Mouse (Mus musculus): ENCODE measurements around the gene P3h1. TPM values are rescaled to one million over a fixed set of nuclear protein-coding genes. Genes with fewer than 3 reads are reported as not detected.

The P3h1 gene
- polyA plus RNA-seq, 1 experiment from 2014 or later = 40.4 TPM

GRCm38 (mm10) chr4:119255351-119255750, 22.6 kb downstream of the P3h1 start, which contains the start of gene Cldn19:
Gene Cldn19 (plus strand): TSS chr4:119255414.
- Histone ChIP-seq H3K27me3 (ENCODE audit: insufficient read depth, low read length) (no peaks in the 10 kb centered on the region), H3K4me1 (ENCODE audit: insufficient read depth) (no peaks in the 10 kb centered on the region; the same call in 1 of the 2 replicates), H3K36me3 (ENCODE audit: insufficient read depth) (no peaks in the 10 kb centered on the region), H3K27ac (ENCODE audit: low read depth) (no peak within 1 kb of the TSS), H3K9ac (no peak within 1 kb of the TSS), H3K9me3 (ENCODE audit: low read depth, low read length) (no peaks in the 10 kb centered on the region), H3K4me3 (ENCODE audit: low read depth, low read length) (no peak within 1 kb of the TSS), H3K4me2 (no peak within 1 kb of the TSS)
- 82% methylated on average over 12 of the region's 12 CpGs for WGBS
- no peak for TF ChIP-seq CTCF (IDR thresholded peaks at IDR 0.05; ENCODE audit: low read depth)
- ATAC-seq (ENCODE audit: insufficient read depth) = no peak
- DNase-seq = no peak

GRCm38 (mm10) chr4:119257083-119257482, 24.4 kb downstream of the P3h1 start:
- Histone ChIP-seq H3K36me3 (ENCODE audit: insufficient read depth) (no peaks in the 10 kb centered on the region), H3K9ac (no peak overlapping the region), H3K4me1 (ENCODE audit: insufficient read depth) (no peaks in the 10 kb centered on the region), H3K9me3 (ENCODE audit: low read depth, low read length) (no peaks in the 10 kb centered on the region), H3K4me2 (no peak overlapping the region), H3K4me3 (ENCODE audit: low read depth, low read length) (no peak overlapping the region), H3K27me3 (ENCODE audit: insufficient read depth, low read length) (no peaks in the 10 kb centered on the region), H3K27ac (ENCODE audit: low read depth) (no peak overlapping the region)
- ATAC-seq (ENCODE audit: insufficient read depth) (no peak), DNase-seq (no peak)
- no peak for TF ChIP-seq CTCF (IDR thresholded peaks at IDR 0.05; ENCODE audit: low read depth)
- 52% methylated on average over 6 of the region's 6 CpGs for whole genome bisulfite sequencing

GRCm38 (mm10) chr4:119259344-119260254, 26.9 kb downstream of the P3h1 start:
- no peak for ATAC-seq (ENCODE audit: insufficient read depth)
- no peaks in the 10 kb centered on the region for H3K36me3 ChIP-seq (ENCODE audit: insufficient read depth)
- WGBS = 70% methylated on average over 15 of the region's 15 CpGs
- H3K9ac ChIP-seq = no peak overlapping the region
- H3K4me1 ChIP-seq (ENCODE audit: insufficient read depth) = no peaks in the 10 kb centered on the region
- no peak overlapping the region for H3K27ac ChIP-seq (ENCODE audit: low read depth)
- H3K27me3 ChIP-seq (ENCODE audit: insufficient read depth, low read length) = no peaks in the 10 kb centered on the region
- no peaks in the 10 kb centered on the region for H3K9me3 ChIP-seq (ENCODE audit: low read depth, low read length)
- H3K4me2 ChIP-seq = no peak overlapping the region
- no peak for DNase-seq
- TF ChIP-seq CTCF (IDR thresholded peaks at IDR 0.05; ENCODE audit: low read depth) = peak; percentile 36
- H3K4me3 ChIP-seq (ENCODE audit: low read depth, low read length) = no peak overlapping the region

DNA sequence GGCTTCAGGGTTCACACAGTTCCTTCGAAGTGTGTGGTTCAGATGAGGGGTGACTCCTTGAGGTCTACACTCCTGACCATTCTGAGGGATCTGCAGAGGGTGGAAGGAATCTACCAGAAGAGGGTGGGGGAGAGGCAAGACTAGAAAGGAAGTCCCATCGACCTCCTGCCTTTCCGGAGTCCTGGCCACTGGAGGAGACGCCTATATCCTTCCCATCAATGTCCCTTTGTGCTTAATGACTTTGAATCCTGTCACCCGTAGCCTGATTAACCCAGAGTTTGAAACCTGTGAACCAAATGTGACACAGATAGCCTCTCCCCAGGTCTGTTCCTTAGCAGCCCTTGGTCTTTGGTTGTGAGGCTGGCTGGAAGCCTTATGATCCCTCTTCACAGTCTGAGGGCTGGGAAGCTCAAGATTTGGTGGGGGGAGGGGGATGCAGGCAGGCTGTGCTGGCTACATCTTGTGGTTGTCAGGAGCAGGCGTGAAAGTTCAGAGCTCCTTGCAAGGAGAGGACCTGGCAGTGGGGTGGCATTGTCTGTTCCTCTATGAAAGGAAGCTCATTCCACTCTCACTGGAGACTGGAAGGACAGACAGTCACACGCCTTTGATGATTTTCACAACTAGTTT, 28.5 kb downstream of the P3h1 start:
- Histone ChIP-seq H3K27me3 (ENCODE audit: insufficient read depth, low read length) (no peaks in the 10 kb centered on the region), H3K4me1 (ENCODE audit: insufficient read depth) (no peaks in the 10 kb centered on the region), H3K9me3 (ENCODE audit: low read depth, low read length) (no peaks in the 10 kb centered on the region), H3K9ac (no peak overlapping the region), H3K36me3 (ENCODE audit: insufficient read depth) (no peaks in the 10 kb centered on the region), H3K4me2 (no peak overlapping the region), H3K4me3 (ENCODE audit: low read depth, low read length) (no peak overlapping the region), H3K27ac (ENCODE audit: low read depth) (no peak overlapping the region; the same call in 1 of the 2 replicates)
- ATAC-seq (ENCODE audit: insufficient read depth) (no peak), DNase-seq (no peak)
- TF ChIP-seq CTCF (IDR thresholded peaks at IDR 0.05; ENCODE audit: low read depth) = no peak
- WGBS = 37% methylated on average over 7 of the region's 7 CpGs

GRCm38 (mm10) chr4:119262483-119262882, 29.8 kb downstream of the P3h1 start:
- no peak overlapping the region for H3K27ac ChIP-seq (ENCODE audit: low read depth)
- DNase-seq (no peak), ATAC-seq (ENCODE audit: insufficient read depth) (no peak)
- no peak overlapping the region for H3K4me2 ChIP-seq
- no peaks in the 10 kb centered on the region for H3K4me1 ChIP-seq (ENCODE audit: insufficient read depth)
- TF ChIP-seq CTCF (IDR thresholded peaks at IDR 0.05; ENCODE audit: low read depth) = no peak
- no peak overlapping the region for H3K9ac ChIP-seq
- WGBS = 88% methylated on average over 5 of the region's 5 CpGs
- H3K9me3 ChIP-seq (ENCODE audit: low read depth, low read length) = no peaks in the 10 kb centered on the region
- no peaks in the 10 kb centered on the region for H3K27me3 ChIP-seq (ENCODE audit: insufficient read depth, low read length)
- no peak overlapping the region for H3K4me3 ChIP-seq (ENCODE audit: low read depth, low read length)
- no peaks in the 10 kb centered on the region for H3K36me3 ChIP-seq (ENCODE audit: insufficient read depth)

GRCm38 (mm10) chr4:119263459-119263858, 30.7 kb downstream of the P3h1 start:
- ATAC-seq (ENCODE audit: insufficient read depth) (no peak), DNase-seq (no peak)
- no peaks in the 10 kb centered on the region for H3K4me1 ChIP-seq (ENCODE audit: insufficient read depth)
- no peak overlapping the region for H3K4me2 ChIP-seq
- no peak overlapping the region for H3K27ac ChIP-seq (ENCODE audit: low read depth)
- no peaks in the 10 kb centered on the region for H3K9me3 ChIP-seq (ENCODE audit: low read depth, low read length)
- no peak overlapping the region for H3K9ac ChIP-seq
- 67% methylated on average over 3 of the region's 3 CpGs for WGBS
- H3K4me3 ChIP-seq (ENCODE audit: low read depth, low read length) = no peak overlapping the region
- TF ChIP-seq CTCF (IDR thresholded peaks at IDR 0.05; ENCODE audit: low read depth) = no peak
- no peaks in the 10 kb centered on the region for H3K27me3 ChIP-seq (ENCODE audit: insufficient read depth, low read length)
- no peaks in the 10 kb centered on the region for H3K36me3 ChIP-seq (ENCODE audit: insufficient read depth)

- WGBS = 63% methylated on average over 13 of the region's 13 CpGs
- no peak overlapping the region for H3K27ac ChIP-seq (ENCODE audit: low read depth)
Observed at GRCm38 (mm10) chr4:119266606-119267005, 33.9 kb downstream of the P3h1 start.

More at GRCm38 (mm10) chr4:119266606-119267005, 33.9 kb downstream of the P3h1 start:
- peaks cover 20% of the 10 kb centered on the region for H3K36me3 ChIP-seq (ENCODE audit: insufficient read depth)
- H3K4me1 ChIP-seq (ENCODE audit: insufficient read depth) = no peaks in the 10 kb centered on the region
- H3K4me3 ChIP-seq (ENCODE audit: low read depth, low read length) = no peak overlapping the region
- no peak overlapping the region for H3K4me2 ChIP-seq
- H3K9ac ChIP-seq = no peak overlapping the region
- DNase-seq (no peak), ATAC-seq (ENCODE audit: insufficient read depth) (no peak)
- TF ChIP-seq CTCF (IDR thresholded peaks at IDR 0.05; ENCODE audit: low read depth) = no peak
- no peaks in the 10 kb centered on the region for H3K9me3 ChIP-seq (ENCODE audit: low read depth, low read length)
- H3K27me3 ChIP-seq (ENCODE audit: insufficient read depth, low read length) = no peaks in the 10 kb centered on the region
